Mouse (Mus musculus): ENCODE data around the gene Pth2r. TPM values are rescaled to one million over a fixed set of nuclear protein-coding genes. Genes with fewer than 3 reads are reported as not detected.

Pth2r gene
- polyA plus RNA-seq, 1 experiment from 2014 or later, result not detected

GRCm38 (mm10) chr1:65334026-65334425 lies 52.2 kb downstream of the Pth2r start:
- Histone ChIP-seq H3K27ac (replicated peaks) (no peak overlapping the region), H3K36me3 (replicated peaks) (no peaks in the 10 kb centered on the region), H3K9ac (no peak overlapping the region), H3K4me3 (replicated peaks) (no peak overlapping the region), H3K4me1 (replicated peaks) (no peaks in the 10 kb centered on the region), H3K9me3 (replicated peaks) (no peaks in the 10 kb centered on the region), H3K27me3 (no peaks in the 10 kb centered on the region), H3K4me2 (no peak overlapping the region)
- no peak for ATAC-seq (ENCODE audit: insufficient read depth)
- 62% methylated on average over 5 of the region's 5 CpGs for WGBS (ENCODE audit: insufficient replicate concordance)

GRCm38 (mm10) chr1:65337768-65338167 lies 55.9 kb downstream of the Pth2r start:
- no peak overlapping the region for H3K9ac ChIP-seq
- H3K9me3 ChIP-seq (replicated peaks), result no peaks in the 10 kb centered on the region
- H3K27me3 ChIP-seq, result no peaks in the 10 kb centered on the region
- H3K4me3 ChIP-seq (replicated peaks), result no peak overlapping the region
- ATAC-seq (ENCODE audit: insufficient read depth), result no peak
- WGBS (ENCODE audit: insufficient replicate concordance), result 50% methylated on average over 2 of the region's 2 CpGs
- H3K4me1 ChIP-seq (replicated peaks), result no peaks in the 10 kb centered on the region
- no peaks in the 10 kb centered on the region for H3K36me3 ChIP-seq (replicated peaks)
- H3K27ac ChIP-seq (replicated peaks), result no peak overlapping the region
- no peak overlapping the region for H3K4me2 ChIP-seq

- Histone ChIP-seq H3K4me1 (replicated peaks) (no peaks in the 10 kb centered on the region), H3K4me3 (replicated peaks) (no peak overlapping the region), H3K4me2 (no peak overlapping the region), H3K27ac (replicated peaks) (no peak overlapping the region), H3K9me3 (replicated peaks) (no peaks in the 10 kb centered on the region), H3K9ac (no peak overlapping the region), H3K36me3 (replicated peaks) (no peaks in the 10 kb centered on the region), H3K27me3 (no peaks in the 10 kb centered on the region)
- ATAC-seq (ENCODE audit: insufficient read depth), result no peak
- WGBS (ENCODE audit: insufficient replicate concordance), result 42% methylated on average over 2 of the region's 2 CpGs
These were observed 58.4 kb downstream of the Pth2r start for GRCm38 (mm10) chr1:65340240-65340639.

- no peak overlapping the region for H3K9ac ChIP-seq
- no peaks in the 10 kb centered on the region for H3K9me3 ChIP-seq (replicated peaks)
- H3K27me3 ChIP-seq, result no peaks in the 10 kb centered on the region
- no peaks in the 10 kb centered on the region for H3K36me3 ChIP-seq (replicated peaks)
- no peak overlapping the region for H3K27ac ChIP-seq (replicated peaks)
- no peak overlapping the region for H3K4me2 ChIP-seq
- no peak for ATAC-seq (ENCODE audit: insufficient read depth)
- no peak overlapping the region for H3K4me3 ChIP-seq (replicated peaks)
- no peaks in the 10 kb centered on the region for H3K4me1 ChIP-seq (replicated peaks)
- 51% methylated on average over 2 of the region's 2 CpGs for WGBS (ENCODE audit: insufficient replicate concordance)
These were observed 71.1 kb downstream of the Pth2r start for GRCm38 (mm10) chr1:65352979-65353378.

GRCm38 (mm10) chr1:65354153-65354552 lies 72.3 kb downstream of the Pth2r start:
- Histone ChIP-seq H3K27ac (replicated peaks) (no peak overlapping the region), H3K4me1 (replicated peaks) (no peaks in the 10 kb centered on the region), H3K9me3 (replicated peaks) (no peaks in the 10 kb centered on the region), H3K36me3 (replicated peaks) (no peaks in the 10 kb centered on the region), H3K4me2 (no peak overlapping the region), H3K4me3 (replicated peaks) (no peak overlapping the region), H3K27me3 (no peaks in the 10 kb centered on the region), H3K9ac (no peak overlapping the region)
- no peak for ATAC-seq (ENCODE audit: insufficient read depth)

GRCm38 (mm10) chr1:65388328-65388727 lies 106.5 kb downstream of the Pth2r start:
- no peak overlapping the region for H3K4me2 ChIP-seq
- ATAC-seq (ENCODE audit: insufficient read depth), result no peak
- no peak overlapping the region for H3K9ac ChIP-seq
- 32% methylated on average over 15 of the region's 15 CpGs for WGBS (ENCODE audit: insufficient replicate concordance)
- H3K4me1 ChIP-seq (replicated peaks), result no peaks in the 10 kb centered on the region
- no peak overlapping the region for H3K4me3 ChIP-seq (replicated peaks)
- H3K36me3 ChIP-seq (replicated peaks), result no peaks in the 10 kb centered on the region
- H3K27ac ChIP-seq (replicated peaks), result no peak overlapping the region
- H3K9me3 ChIP-seq (replicated peaks), result no peaks in the 10 kb centered on the region
- H3K27me3 ChIP-seq, result no peaks in the 10 kb centered on the region

GRCm38 (mm10) chr1:65389621-65390020 lies 107.8 kb downstream of the Pth2r start:
- no peaks in the 10 kb centered on the region for H3K4me1 ChIP-seq (replicated peaks)
- H3K9ac ChIP-seq, result no peak overlapping the region
- WGBS (ENCODE audit: insufficient replicate concordance), result 91% methylated on average over 15 of the region's 15 CpGs
- H3K36me3 ChIP-seq (replicated peaks), result no peaks in the 10 kb centered on the region
- no peak for ATAC-seq (ENCODE audit: insufficient read depth)
- H3K27ac ChIP-seq (replicated peaks), result no peak overlapping the region
- H3K27me3 ChIP-seq, result no peaks in the 10 kb centered on the region
- no peak overlapping the region for H3K4me2 ChIP-seq
- no peaks in the 10 kb centered on the region for H3K9me3 ChIP-seq (replicated peaks)
- no peak overlapping the region for H3K4me3 ChIP-seq (replicated peaks)

- H3K4me2 ChIP-seq, result no peak overlapping the region
- H3K27me3 ChIP-seq, result no peaks in the 10 kb centered on the region
- no peaks in the 10 kb centered on the region for H3K9me3 ChIP-seq (replicated peaks)
- H3K9ac ChIP-seq, result no peak overlapping the region
- 59% methylated on average over 5 of the region's 5 CpGs for WGBS (ENCODE audit: insufficient replicate concordance)
- no peaks in the 10 kb centered on the region for H3K4me1 ChIP-seq (replicated peaks)
- H3K4me3 ChIP-seq (replicated peaks), result no peak overlapping the region
- no peaks in the 10 kb centered on the region for H3K36me3 ChIP-seq (replicated peaks)
- no peak for ATAC-seq (ENCODE audit: insufficient read depth)
- no peak overlapping the region for H3K27ac ChIP-seq (replicated peaks)
These were observed 125.6 kb downstream of the Pth2r start for GRCm38 (mm10) chr1:65407441-65407840.

- H3K4me3 ChIP-seq (replicated peaks), result no peak overlapping the region
- H3K9me3 ChIP-seq (replicated peaks), result no peaks in the 10 kb centered on the region
- ATAC-seq (ENCODE audit: insufficient read depth), result no peak
- H3K27me3 ChIP-seq, result no peaks in the 10 kb centered on the region
- H3K4me2 ChIP-seq, result no peak overlapping the region
- H3K36me3 ChIP-seq (replicated peaks), result no peaks in the 10 kb centered on the region
- H3K27ac ChIP-seq (replicated peaks), result no peak overlapping the region
- WGBS (ENCODE audit: insufficient replicate concordance), result 74% methylated on average over 2 of the region's 2 CpGs
- H3K9ac ChIP-seq, result no peak overlapping the region
- no peaks in the 10 kb centered on the region for H3K4me1 ChIP-seq (replicated peaks)
These were observed 139.1 kb downstream of the Pth2r start for GRCm38 (mm10) chr1:65420909-65421308.

- Histone ChIP-seq H3K4me1 (replicated peaks) (no peaks in the 10 kb centered on the region), H3K27me3 (no peaks in the 10 kb centered on the region), H3K4me3 (replicated peaks) (no peak overlapping the region), H3K4me2 (no peak overlapping the region), H3K9me3 (replicated peaks) (no peaks in the 10 kb centered on the region), H3K27ac (replicated peaks) (no peak overlapping the region), H3K36me3 (replicated peaks) (no peaks in the 10 kb centered on the region), H3K9ac (no peak overlapping the region)
- ATAC-seq (ENCODE audit: insufficient read depth), result no peak
These were observed 140.7 kb downstream of the Pth2r start for GRCm38 (mm10) chr1:65422501-65423010.

Data from liver, embryonic 15.5 days (tissue).